ENCODE assay signal across 8 mouse cellular contexts in genomic region chrX:103621799-103622198, GRCm38 (mm10). TPM values are rescaled to one million over a fixed set of nuclear protein-coding genes. Genes with fewer than 3 reads are reported as not detected.
DNase-seq lines count a peak whose midpoint lies in the region; ATAC-seq and TF ChIP-seq lines count a peak whose summit lies in the region.

No protein-coding gene starts in this region.

- H3K4me2 ChIP-seq in neural tube, embryonic 14.5 days (ENCODE audit: low read depth, low read length) = peak overlapping the region; percentile 74

- no peaks in the 10 kb centered on the region for H3K27me3 ChIP-seq in neural tube, embryonic 14.5 days (ENCODE audit: control insufficient read depth, insufficient read depth, low read length)

- no peak for TF ChIP-seq CTCF in layer of hippocampus, adult 2 months (conservative IDR thresholded peaks at IDR 0.05)

- peak overlapping the region; percentile 62 for H3K9ac ChIP-seq in neural tube, embryonic 14.5 days (replicated peaks; ENCODE audit: low read depth, low read length)

- peak; percentile 12; the same call in 1 of the 2 replicates for ATAC-seq in granulocyte monocyte progenitor cell, adult 5-6 weeks (replicated peaks; ENCODE audit: poor library complexity, severe bottlenecking)
- ATAC-seq in neural tube, embryonic 14.5 days (ENCODE audit: low read depth) = peak; percentile 16

- no peaks in the 10 kb centered on the region for H3K4me1 ChIP-seq in neural tube, embryonic 14.5 days (ENCODE audit: control insufficient read depth, insufficient read depth, low read length)

- peak overlapping the region; percentile 96 for H3K27ac ChIP-seq in layer of hippocampus, adult 2 months
- peak overlapping the region; percentile 87 for H3K27ac ChIP-seq in neural tube, embryonic 14.5 days (ENCODE audit: low read depth, low read length)

- H3K9me3 ChIP-seq in neural tube, embryonic 14.5 days (ENCODE audit: control insufficient read depth, low read length) = no peaks in the 10 kb centered on the region

- no peaks in the 10 kb centered on the region for H3K36me3 ChIP-seq in neural tube, embryonic 14.5 days (ENCODE audit: control insufficient read depth, insufficient read depth, low read length)

- WGBS in neural tube, embryonic 14.5 days = 5% methylated on average over 8 of the region's 8 CpGs

- peak in 1 of 2 experiments; percentile 11 for DNase-seq in layer of hippocampus, adult 2 months (ENCODE audit: low spot score in 2 of 2)
- DNase-seq in layer of hippocampus, adult 8-10 months (ENCODE audit: low spot score in 2 of 2) = no peak
- DNase-seq in c-Kit-positive CD71-positive TER-119-positive erythroid progenitor cells, embryonic 14.5 days (ENCODE audit: low spot score) = peak; percentile 52
- peak; percentile 40 for DNase-seq in liver
- no peak for DNase-seq in gastrocnemius, postnatal 25 days
- no peak for DNase-seq in natural killer cell, adult 2 months (ENCODE audit: low spot score in 2 of 2)

- H3K4me3 ChIP-seq in layer of hippocampus, adult 2 months = peak overlapping the region; percentile 62
- H3K4me3 ChIP-seq in neural tube, embryonic 14.5 days (ENCODE audit: low read depth, low read length) = peak overlapping the region; percentile 43

RNA-seq across cellular contexts. Expression of gene Zcchc13, which starts 8.6 kb away (rescaled TPM):
- total RNA-seq in layer of hippocampus, adult 2 months (2021) = not detected
- not detected for total RNA-seq in layer of hippocampus, adult 8-10 months (2022)
- total RNA-seq in granulocyte monocyte progenitor cell, adult 5-6 weeks (2014; fragmentation: Nextera tagmentation) = not detected in 2 replicates
- total RNA-seq in granulocyte monocyte progenitor cell, adult 5-6 weeks (2017) = not detected in 2 replicates
- not detected in 2 replicates for polyA plus RNA-seq in neural tube, embryonic 14.5 days (2014; fragmentation: Nextera tagmentation; extraction: Ambion mirVana)
- total RNA-seq in gastrocnemius, postnatal 25 days (2021) = not detected

Comparison
In these comparisons a context has a peak if more than half of its experiments do, and no peak if none do; other contexts are left out.
1. DNase-seq: peak in c-Kit-positive CD71-positive TER-119-positive erythroid progenitor cells, embryonic 14.5 days (single experiment) and liver (single experiment); none in layer of hippocampus, adult 8-10 months (0 of 2), gastrocnemius, postnatal 25 days (single experiment) and natural killer cell, adult 2 months (0 of 2).